Mouse (Mus musculus) ES-E14 (cell line): ENCODE data around the gene Haspin. TPM values are rescaled to one million over a fixed set of nuclear protein-coding genes. Genes with fewer than 3 reads are reported as not detected.

Experiments used
- DNase-seq: peaks from one replicate; pipeline ENCODE4 v3.0.0-alpha.2; 2013; ENCODE audit warnings: low read depth, low spot score
- H3K27ac ChIP-seq: 2 replicates; pipeline ENCODE4 v1.5.1; 2012; ENCODE audit warnings: low read depth, mild to moderate bottlenecking, low read length, moderate library complexity, mixed read lengths; ENCODE audit not compliant: poor library complexity, insufficient read depth, severe bottlenecking
- H3K36me3 ChIP-seq: 2 replicates; pipeline ENCODE4 v1.6.1; 2012; ENCODE audit warnings: mild to moderate bottlenecking, low read length, moderate library complexity, mixed read lengths; ENCODE audit not compliant: control insufficient read depth, poor library complexity, insufficient read depth, severe bottlenecking
- H3K4me1 ChIP-seq, 2 experiments: fragments of 150-350 bp in 1 of 2; sonication (generic) in 1 of 2; 2 replicates each; pipeline ENCODE4 v1.6.1; 2012; ENCODE audit warnings: low read length in 2 of 2, mild to moderate bottlenecking in 1 of 2, mixed read lengths in 1 of 2; ENCODE audit not compliant: control insufficient read depth in 2 of 2, insufficient read depth in 2 of 2, poor library complexity in 1 of 2
- H3K4me3 ChIP-seq, 2 experiments: fragments of 150-350 bp in 1 of 2; sonication (generic) in 1 of 2; 2 replicates each; pipeline ENCODE4 v1.5.1; 2012; ENCODE audit warnings: low read length in 2 of 2, low read depth in 1 of 2, mild to moderate bottlenecking in 1 of 2, mixed read lengths in 1 of 2; ENCODE audit not compliant: insufficient read depth in 1 of 2, poor library complexity in 1 of 2, severe bottlenecking in 1 of 2
- H3K9ac ChIP-seq: 2 replicates; pipeline ENCODE4 v1.6.1; 2012; ENCODE audit warnings: low read depth, mild to moderate bottlenecking, low read length, mixed read lengths; ENCODE audit not compliant: poor library complexity, insufficient read depth, severe bottlenecking
- H3K9me3 ChIP-seq: fragments of 150-350 bp; sonication (generic); 2 replicates; pipeline ENCODE4 v1.6.1; 2012; ENCODE audit warnings: low read depth, mild to moderate bottlenecking, low read length; ENCODE audit not compliant: control insufficient read depth, insufficient read depth
- CHD2 ChIP-seq: IDR thresholded peaks from 2 replicates; pipeline ENCODE4 v1.6.1; 2014; ENCODE audit warnings: mild to moderate bottlenecking, low read depth, low read length, inconsistent platforms
- HCFC1 ChIP-seq: IDR thresholded peaks from 2 replicates; pipeline ENCODE4 v1.6.1; 2012; ENCODE audit warnings: low read length, inconsistent platforms, borderline replicate concordance; ENCODE audit not compliant: insufficient read depth
- MAFK ChIP-seq: IDR thresholded peaks from 2 replicates; pipeline ENCODE4 v1.6.1; 2014; ENCODE audit warnings: mild to moderate bottlenecking, low read depth, low read length, inconsistent platforms; ENCODE audit not compliant: insufficient read depth
- ZC3H11A ChIP-seq: IDR thresholded peaks from 2 replicates; pipeline ENCODE4 v1.6.1; 2012; ENCODE audit warnings: low read depth, mild to moderate bottlenecking, inconsistent platforms, low read length, borderline replicate concordance
- ZNF384 ChIP-seq: IDR thresholded peaks from 2 replicates; pipeline ENCODE4 v1.6.1; 2012; ENCODE audit warnings: low read depth, low read length, inconsistent platforms
- in situ Hi-C, 2 experiments: fragments of 600-800 bp; cut with MboI; formaldehyde crosslinking; loops; one replicate each; pipeline ENCODE4 v1.15.1; 2025; ENCODE audit warnings: low sequenced_read_pairs in 2 of 2, inconsistent platforms in 1 of 2; ENCODE audit not compliant: unreplicated experiment in 2 of 2
- total RNA-seq: library from RNA; depleted of rRNA; stranded (reverse); fragments of 300-350 nt; gene quantifications from 2 replicates; pipeline ENCODE4 v1.2.3, GENCODE M21; 2012

The Haspin gene
- total RNA-seq, 1 experiment = 25.5 TPM

- DNase-seq = no peak
- H3K27ac ChIP-seq = no peak overlapping the region
- in situ Hi-C loops = no loop called here
- TF ChIP-seq ZNF384 (no peak), ZC3H11A (no peak), HCFC1 (no peak), CHD2 (no peak), MAFK (no peak)
- no peak overlapping the region for H3K4me3 ChIP-seq
- H3K9me3 ChIP-seq = no peaks in the 10 kb centered on the region
- no peak overlapping the region for H3K9ac ChIP-seq
- H3K4me1 ChIP-seq = no peaks in the 10 kb centered on the region
- no peaks in the 10 kb centered on the region for H3K36me3 ChIP-seq
Measured at GRCm38 (mm10) chr11:73105246-73105645, 32.8 kb downstream of the Haspin start.

GRCm38 (mm10) chr11:73101308-73101707, 36.8 kb downstream of the Haspin start:
- in situ Hi-C loops = no loop called here
- Histone ChIP-seq H3K9me3 (no peaks in the 10 kb centered on the region), H3K4me1 (no peaks in the 10 kb centered on the region), H3K4me3 (no peak overlapping the region), H3K36me3 (no peaks in the 10 kb centered on the region), H3K27ac (no peak overlapping the region), H3K9ac (no peak overlapping the region)
- TF ChIP-seq CHD2 (no peak), MAFK (no peak), ZC3H11A (no peak), HCFC1 (no peak), ZNF384 (no peak)
- no peak for DNase-seq

- in situ Hi-C loops = no loop called here
- Histone ChIP-seq H3K9me3 (no peaks in the 10 kb centered on the region), H3K4me3 (no peak overlapping the region), H3K4me1 (no peaks in the 10 kb centered on the region), H3K27ac (no peak overlapping the region), H3K36me3 (no peaks in the 10 kb centered on the region), H3K9ac (no peak overlapping the region)
- no peak for TF ChIP-seq MAFK
- TF ChIP-seq ZNF384 = no peak
- no peak for TF ChIP-seq ZC3H11A
- TF ChIP-seq HCFC1 = no peak
- no peak for DNase-seq
Measured at GRCm38 (mm10) chr11:73099976-73100750, 37.9 kb downstream of the Haspin start.

- in situ Hi-C loops = no loop called here
- no peaks in the 10 kb centered on the region for H3K9me3 ChIP-seq
- no peak for DNase-seq
- no peak for TF ChIP-seq HCFC1
- no peak for TF ChIP-seq CHD2
- no peak for TF ChIP-seq ZNF384
- no peak for TF ChIP-seq ZC3H11A
- TF ChIP-seq MAFK = no peak
- no peak overlapping the region for H3K9ac ChIP-seq
- H3K4me3 ChIP-seq = no peak overlapping the region
- H3K4me1 ChIP-seq = no peaks in the 10 kb centered on the region
- H3K36me3 ChIP-seq = no peaks in the 10 kb centered on the region
- no peak overlapping the region for H3K27ac ChIP-seq
Measured at GRCm38 (mm10) chr11:73098860-73099259, 39.2 kb downstream of the Haspin start.
